Mouse (Mus musculus) embryonic fibroblast, embryonic 13.5 days (primary cell): Measurements from ENCODE around the gene Ctbp2.

Source experiments
- CTCF ChIP-seq: IDR thresholded peaks from 2 replicates; pipeline ENCODE4 v1.5.1; 2011; ENCODE audit warnings: mild to moderate bottlenecking, control low read depth, low read length, moderate library complexity, borderline replicate concordance; ENCODE audit not compliant: insufficient read depth
- POLR2A ChIP-seq: IDR thresholded peaks from 2 replicates; pipeline ENCODE4 v1.6.1; 2011; ENCODE audit warnings: low read depth, mild to moderate bottlenecking, control low read depth, low read length, moderate library complexity

GRCm38 (mm10) chr7:132939118-132939517 lies 185.0 kb downstream of the Ctbp2 start:
- TF ChIP-seq CTCF (no peak), POLR2A (no peak)
